Mouse (Mus musculus) intestine, embryonic 16.5 days (tissue): ENCODE results near the gene Dcpp3. TPM values are rescaled to one million over a fixed set of nuclear protein-coding genes. Genes with fewer than 3 reads are reported as not detected.
A peak's percentile ranks its signal among the peaks of the same experiment; 100 is the strongest.
"Not testable (repeated sequence)": the region's sequence is repeated elsewhere in the genome, so short reads cannot be mapped to it uniquely, and the experiment has no call there.

ENCODE experiments used
- ATAC-seq: fragments of 200-750 bp; cut with Nextera tagmentation; 2 replicates; pipeline ENCODE4 v1.8.0; 2017; ENCODE audit warnings: moderate TSS enrichment, moderate library complexity
- H3K27ac ChIP-seq: fragments of 300-500 bp; sonication (generic); 2 replicates; pipeline ENCODE4 v1.5.1; 2014; ENCODE audit warnings: mild to moderate bottlenecking, low read length
- H3K27me3 ChIP-seq: fragments of 300-500 bp; sonication (generic); replicated peaks from 2 replicates; pipeline ENCODE4 v1.6.1; 2014; ENCODE audit warnings: low read length, control low read depth, mixed read lengths; ENCODE audit not compliant: control insufficient read depth, insufficient read depth
- H3K36me3 ChIP-seq: fragments of 300-500 bp; sonication (generic); 2 replicates; pipeline ENCODE4 v1.6.1; 2014; ENCODE audit warnings: low read length, control low read depth; ENCODE audit not compliant: control insufficient read depth, insufficient read depth
- H3K4me1 ChIP-seq: fragments of 300-500 bp; sonication (generic); 2 replicates; pipeline ENCODE4 v1.6.1; 2014; ENCODE audit warnings: low read length, control low read depth, mixed read lengths; ENCODE audit not compliant: control insufficient read depth, insufficient read depth
- H3K4me2 ChIP-seq: fragments of 300-500 bp; sonication (generic); 2 replicates; pipeline ENCODE4 v1.6.1; 2014; ENCODE audit warnings: low read depth, low read length, control low read depth
- H3K4me3 ChIP-seq: fragments of 300-500 bp; sonication (generic); 2 replicates; pipeline ENCODE4 v1.5.1; 2014; ENCODE audit warnings: mild to moderate bottlenecking, low read length
- H3K9ac ChIP-seq: fragments of 300-500 bp; sonication (generic); 2 replicates; pipeline ENCODE4 v1.6.1; 2014; ENCODE audit warnings: low read depth, low read length
- H3K9me3 ChIP-seq: fragments of 300-500 bp; sonication (generic); 2 replicates; pipeline ENCODE4 v1.6.1; 2016; ENCODE audit warnings: low read length, control low read depth; ENCODE audit not compliant: control insufficient read depth
- WGBS: fragments of 180-500 bp; shearing (Covaris S2); extraction: QIAGEN DNeasy Blood & Tissue Kit; methylation state at CpG from one replicate; pipeline ENCODE4 v1.1.7; 2014; 5-methylcytosine and 5-hydroxymethylcytosine counted together
- polyA plus RNA-seq: library from polyadenylated mRNA; unstranded; fragments of >200 nt; fragmentation: Nextera tagmentation; extraction: Ambion mirVana; gene quantifications from 2 replicates; pipeline ENCODE4 v1.2.1, GENCODE M21; 2015

Dcpp3 gene
- polyA plus RNA-seq, 1 experiment from 2014 or later, result not detected

DNA sequence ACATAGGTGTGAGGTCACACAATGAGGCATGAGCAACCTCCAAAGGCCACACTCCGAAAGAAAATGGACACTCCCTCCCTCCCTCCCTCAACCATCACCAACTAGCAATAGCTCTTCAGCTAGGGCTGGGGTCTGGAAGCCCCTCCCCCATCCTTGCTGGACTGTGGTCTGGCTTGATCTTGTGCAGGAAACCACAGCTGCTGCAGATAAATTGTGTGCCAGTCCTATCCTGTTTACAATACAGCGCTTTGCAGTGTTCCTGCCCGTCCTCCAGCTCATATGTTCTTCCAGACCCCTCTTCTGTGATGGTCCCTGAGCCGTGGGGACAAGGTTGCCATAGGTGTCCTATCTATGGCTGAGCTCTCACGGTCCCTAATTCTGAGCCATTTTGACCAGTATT lies 13.9 kb downstream of the Dcpp3 start:
- Histone ChIP-seq H3K36me3 (no peaks in the 10 kb centered on the region), H3K27ac (no peak overlapping the region), H3K4me3 (no peak overlapping the region), H3K4me1 (no peaks in the 10 kb centered on the region), H3K9ac (no peak overlapping the region), H3K4me2 (no peak overlapping the region), H3K9me3 (no peaks in the 10 kb centered on the region), H3K27me3 (no peaks in the 10 kb centered on the region)
- 53% methylated on average over 5 of the region's 5 CpGs for WGBS
- ATAC-seq, result no peak

DNA sequence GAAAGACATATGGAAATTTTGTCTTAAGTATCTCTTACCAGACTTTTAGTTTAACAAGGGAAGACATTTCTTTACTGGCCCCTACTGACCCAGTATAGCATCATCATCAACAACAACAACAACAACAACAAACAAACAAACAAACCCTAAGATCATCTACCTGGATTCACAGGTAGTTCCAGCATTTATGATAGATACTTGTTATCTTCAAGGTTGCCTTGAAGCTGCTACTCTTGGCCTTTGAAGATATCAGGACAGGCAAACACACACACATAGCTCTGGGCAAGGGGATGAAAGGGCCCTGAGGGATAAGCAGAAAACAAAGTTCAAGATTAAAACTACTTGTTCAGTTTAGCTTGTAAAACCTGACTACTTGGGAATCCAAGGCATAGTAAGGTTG lies 24.1 kb downstream of the Dcpp3 start, which contains the start of gene Sbp:
Gene Sbp (plus strand): TSS at position 301 of the 400 bp plus-strand sequence.
- Histone ChIP-seq H3K4me1 (no peaks in the 10 kb centered on the region), H3K4me2 (no peak within 1 kb of the TSS), H3K9ac (no peak within 1 kb of the TSS), H3K9me3 (no peaks in the 10 kb centered on the region), H3K36me3 (no peaks in the 10 kb centered on the region), H3K27me3 (no peaks in the 10 kb centered on the region), H3K27ac (no peak within 1 kb of the TSS), H3K4me3 (no peak within 1 kb of the TSS)
- ATAC-seq, result no peak

DNA sequence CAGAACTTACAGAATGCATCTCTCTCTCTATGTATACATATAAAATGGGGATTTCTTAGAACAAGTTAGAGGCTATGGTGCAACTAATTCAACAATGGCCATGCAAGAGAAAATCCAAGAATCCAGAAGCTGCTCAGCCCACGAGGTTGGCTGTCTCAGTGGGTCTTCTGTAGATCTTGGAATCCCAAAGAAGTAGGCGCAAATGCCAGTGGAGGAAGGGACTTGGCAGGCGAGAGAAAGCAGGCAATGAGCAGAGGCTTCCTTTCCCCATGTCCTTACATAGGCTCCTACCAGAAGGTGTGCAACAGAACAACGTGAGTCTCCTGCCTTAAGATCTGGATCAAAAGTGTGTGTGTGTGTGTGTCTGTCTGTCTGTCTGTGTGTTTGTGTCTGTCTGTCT lies 30.2 kb downstream of the Dcpp3 start:
- not testable (repeated sequence) for H3K4me2 ChIP-seq, H3K4me3 ChIP-seq, H3K36me3 ChIP-seq, H3K27me3 ChIP-seq, H3K9me3 ChIP-seq, H3K4me1 ChIP-seq, H3K27ac ChIP-seq, H3K9ac ChIP-seq, ATAC-seq
- 78% methylated on average over 4 of the region's 4 CpGs for WGBS

DNA sequence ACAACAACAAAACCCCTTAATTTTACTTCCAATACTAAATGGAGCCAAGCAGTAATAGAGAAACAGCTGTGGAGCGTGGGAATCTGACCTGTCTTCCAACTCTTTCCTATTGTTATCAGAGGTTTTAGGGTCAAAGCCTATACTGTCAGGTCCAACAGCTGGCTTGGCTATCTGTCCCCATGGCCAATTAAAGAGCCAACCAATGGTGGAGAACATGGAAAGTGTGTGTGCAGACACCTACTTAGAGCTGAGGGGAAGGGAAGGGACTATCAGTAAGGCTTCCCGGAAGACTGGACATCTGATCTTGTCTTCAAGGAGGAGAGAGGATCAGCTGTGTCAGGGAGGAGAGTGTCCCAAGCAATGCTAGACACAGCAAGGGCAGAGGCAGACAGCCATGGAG lies 31.8 kb downstream of the Dcpp3 start:
- Histone ChIP-seq H3K36me3 (no peaks in the 10 kb centered on the region), H3K27ac (no peak overlapping the region), H3K4me3 (no peak overlapping the region), H3K4me1 (no peaks in the 10 kb centered on the region), H3K27me3 (no peaks in the 10 kb centered on the region), H3K9ac (no peak overlapping the region), H3K9me3 (no peaks in the 10 kb centered on the region), H3K4me2 (no peak overlapping the region)
- ATAC-seq, result no peak
- WGBS, result 87% methylated on average over 2 of the region's 2 CpGs

DNA sequence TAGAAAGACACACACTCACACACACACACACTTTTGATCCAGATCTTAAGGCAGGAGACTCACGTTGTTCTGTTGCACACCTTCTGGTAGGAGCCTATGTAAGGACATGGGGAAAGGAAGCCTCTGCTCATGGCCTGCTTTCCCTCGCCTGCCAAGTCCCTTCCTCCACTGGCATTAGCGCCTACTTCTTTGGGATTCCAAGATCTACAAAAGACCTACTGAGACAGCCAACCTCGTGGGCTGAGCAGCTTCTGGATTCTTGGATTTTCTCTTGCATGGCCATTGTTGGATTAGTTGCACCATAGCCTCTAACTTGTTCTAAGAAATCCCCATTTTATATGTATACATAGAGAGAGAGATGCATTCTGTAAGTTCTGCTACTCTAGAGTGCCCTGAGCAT lies 33.6 kb downstream of the Dcpp3 start:
- H3K27ac ChIP-seq, H3K4me2 ChIP-seq, H3K4me3 ChIP-seq, H3K27me3 ChIP-seq, H3K4me1 ChIP-seq, H3K9ac ChIP-seq, H3K36me3 ChIP-seq, H3K9me3 ChIP-seq, ATAC-seq: not testable (repeated sequence)
- WGBS, result 76% methylated on average over 4 of the region's 4 CpGs

DNA sequence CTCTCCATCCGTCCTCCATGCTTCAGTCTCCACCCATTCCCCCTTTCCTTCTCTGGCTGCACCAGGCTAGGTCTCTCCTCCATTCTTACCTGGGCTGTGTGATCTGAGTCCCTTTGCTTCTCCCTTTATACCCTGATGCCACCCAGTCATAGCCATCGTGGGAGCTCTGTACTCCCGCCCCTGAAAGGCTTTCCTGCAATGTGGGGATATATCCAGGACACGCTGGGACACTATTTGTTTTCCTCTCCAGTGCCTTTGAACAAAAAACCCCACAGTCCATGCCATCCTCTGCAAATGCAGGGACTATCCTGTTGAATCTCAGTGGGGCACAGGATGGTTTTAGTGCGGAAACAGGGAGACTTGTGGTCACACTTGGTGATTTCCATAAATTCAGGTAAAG lies 37.9 kb downstream of the Dcpp3 start, which contains the start of gene Sbpl:
Gene Sbpl (minus strand): TSS at position 101 of the 400 bp plus-strand sequence.
- Histone ChIP-seq H3K4me1 (peaks cover 9% of the 10 kb centered on the region), H3K4me2 (no peak within 1 kb of the TSS), H3K4me3 (no peak within 1 kb of the TSS), H3K36me3 (no peaks in the 10 kb centered on the region), H3K27me3 (no peaks in the 10 kb centered on the region), H3K9me3 (no peaks in the 10 kb centered on the region), H3K9ac (no peak within 1 kb of the TSS), H3K27ac (no peak within 1 kb of the TSS)
- WGBS, result 77% methylated on average over 5 of the region's 5 CpGs
- no peak for ATAC-seq

DNA sequence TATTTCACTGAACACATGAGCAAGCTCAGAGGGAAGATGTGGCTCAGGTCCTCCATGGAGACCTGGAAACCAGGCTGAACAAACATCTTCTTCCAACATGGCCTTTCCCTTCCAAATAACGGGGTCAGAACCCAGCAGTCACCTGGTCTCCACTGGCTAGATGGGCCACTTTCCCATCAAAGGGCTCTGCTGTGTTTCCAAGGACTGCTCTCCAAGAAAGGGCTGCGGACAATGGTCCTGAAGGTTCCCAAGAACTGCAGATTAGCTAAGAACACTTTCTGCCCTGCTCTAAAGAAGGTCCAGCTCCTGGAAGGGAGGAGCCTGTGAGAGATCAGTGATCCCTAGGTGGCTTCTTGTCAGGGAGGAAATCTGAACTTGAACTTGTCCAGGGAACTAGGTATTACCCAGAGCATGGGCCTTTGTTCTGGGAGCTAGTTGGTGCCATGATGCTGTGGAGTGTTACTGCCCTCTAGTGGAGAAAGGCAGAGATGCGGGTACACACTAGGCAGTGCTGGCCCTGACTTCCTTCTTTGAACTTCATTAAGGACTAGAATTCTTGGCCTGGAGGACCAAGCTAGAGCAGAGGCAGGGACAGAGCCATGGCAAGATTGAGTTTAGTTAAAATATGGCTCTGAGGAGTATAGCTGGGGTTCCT lies 43.0 kb downstream of the Dcpp3 start:
- H3K9ac ChIP-seq, result peak overlapping the region; percentile 48; the same call in 1 of the 2 replicates
- no peak overlapping the region for H3K4me2 ChIP-seq

DNA sequence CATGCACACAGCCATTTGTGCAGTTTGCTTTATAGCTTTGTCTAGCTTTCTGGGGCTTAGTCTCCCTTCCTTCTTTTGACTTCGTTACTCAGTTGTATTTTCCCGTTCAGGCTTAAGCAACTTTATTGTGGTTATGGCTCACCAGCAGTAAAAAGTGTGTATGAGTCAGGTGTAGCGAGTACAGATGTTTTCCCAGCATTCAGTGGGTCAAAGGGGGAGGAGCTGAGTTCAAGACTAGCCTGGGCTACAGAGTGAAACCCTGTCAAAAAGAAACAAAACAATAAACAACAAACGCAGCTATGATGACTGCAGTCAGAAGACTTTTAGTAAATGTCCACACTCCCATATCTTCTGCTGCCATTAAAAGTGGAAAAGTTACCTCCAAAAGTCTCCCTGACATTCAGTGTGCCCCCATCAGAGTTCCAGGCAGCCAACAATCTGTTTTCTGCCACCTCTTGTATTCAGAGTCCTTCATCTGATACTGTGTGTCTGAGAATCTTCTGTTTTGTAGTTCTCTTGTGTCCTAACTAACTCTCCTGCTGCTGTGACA lies 44.4 kb downstream of the Dcpp3 start:
- Histone ChIP-seq H3K36me3 (no peaks in the 10 kb centered on the region), H3K27me3 (no peaks in the 10 kb centered on the region), H3K9ac (no peak overlapping the region), H3K27ac (peak overlapping the region; percentile 89), H3K4me1 (peaks cover 15% of the 10 kb centered on the region), H3K4me2 (no peak overlapping the region), H3K9me3 (no peaks in the 10 kb centered on the region), H3K4me3 (no peak overlapping the region)
- WGBS, result 57% methylated on average over 4 of the region's 4 CpGs
- ATAC-seq, result peak; percentile 53

More for the DNA sequence above, 43.0 kb downstream of the Dcpp3 start:
- Histone ChIP-seq H3K36me3 (no peaks in the 10 kb centered on the region), H3K4me3 (no peak overlapping the region), H3K9me3 (no peaks in the 10 kb centered on the region), H3K27ac (peak overlapping the region; percentile 58), H3K4me1 (peaks cover 9% of the 10 kb centered on the region), H3K27me3 (no peaks in the 10 kb centered on the region)
- peak; percentile 88 for ATAC-seq
- 38% methylated on average over 3 of the region's 3 CpGs for WGBS

DNA sequence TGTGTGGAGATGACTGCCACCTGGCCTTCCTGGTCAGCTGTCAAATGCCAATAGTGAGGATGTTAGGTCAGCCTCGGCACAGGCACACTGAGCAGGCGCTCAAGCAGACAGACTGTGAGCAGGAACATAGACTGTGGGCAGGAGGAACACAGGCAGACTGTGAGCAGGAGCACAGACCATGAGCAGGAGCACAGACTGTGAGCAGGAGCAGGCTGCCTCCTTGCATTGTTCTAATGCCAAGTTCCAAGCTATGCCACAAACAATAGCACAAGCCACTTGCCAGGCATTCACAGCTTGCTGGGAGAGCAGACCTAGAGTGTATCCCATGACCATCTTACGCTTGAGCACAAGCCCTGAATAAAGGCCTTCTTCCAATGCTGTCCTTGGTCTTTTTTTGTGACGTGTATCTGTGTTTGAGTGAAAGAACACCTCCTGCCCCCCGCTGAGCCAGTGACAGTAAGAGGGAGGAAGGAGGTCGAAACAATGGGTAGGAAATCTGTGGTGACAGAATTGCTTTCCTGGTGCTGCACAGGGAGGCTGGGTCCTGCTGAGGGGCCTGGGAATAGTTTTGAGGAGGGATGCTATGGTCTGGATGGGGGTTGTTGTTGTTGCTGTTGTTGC lies 48.7 kb downstream of the Dcpp3 start:
- Histone ChIP-seq H3K9me3 (no peaks in the 10 kb centered on the region), H3K36me3 (no peaks in the 10 kb centered on the region), H3K4me3 (no peak overlapping the region), H3K27ac (peak overlapping the region; percentile 18; the same call in 1 of the 2 replicates), H3K4me1 (peaks cover 8% of the 10 kb centered on the region; the same call in 1 of the 2 replicates), H3K27me3 (no peaks in the 10 kb centered on the region), H3K9ac (peak overlapping the region; percentile 39; the same call in 1 of the 2 replicates), H3K4me2 (no peak overlapping the region)
- ATAC-seq, result no peak
- 46% methylated on average over 6 of the region's 6 CpGs for WGBS
